Mouse (Mus musculus) layer of hippocampus, adult 2 months (tissue): Measurements from ENCODE around the gene Atp2b2. TPM values are rescaled to one million over a fixed set of nuclear protein-coding genes. Genes with fewer than 3 reads are reported as not detected.

Experiments used
- DNase-seq, 2 experiments: peaks; one replicate each; pipeline ENCODE4 v3.0.0; 2022; ENCODE audit warnings: low spot score in 2 of 2
- H3K27ac ChIP-seq: fragments of 200-600 bp; 2 replicates; pipeline ENCODE4 v1.8.1; 2022
- H3K4me3 ChIP-seq: fragments of 200-600 bp; 2 replicates; pipeline ENCODE4 v1.8.1; 2022; ENCODE audit warnings: mild to moderate bottlenecking
- CTCF ChIP-seq: fragments of 200-600 bp; conservative IDR thresholded peaks from 2 replicates; pipeline ENCODE4 v1.8.1; 2022; ENCODE audit warnings: antibody characterized with exemption, mild to moderate bottlenecking, moderate library complexity
- total RNA-seq, 2 experiments: library from RNA; stranded (reverse); gene quantifications; 2 replicates each; pipeline ENCODE4 v1.2.3; 2021

Atp2b2 gene
- total RNA-seq, 2 experiments from 2014 or later = 330 to 337 TPM

GRCm38 (mm10) chr6:113994176-113994575, 48.2 kb downstream of the Atp2b2 start:
- Histone ChIP-seq H3K27ac (no peak overlapping the region), H3K4me3 (no peak overlapping the region)
- DNase-seq = no peak
- TF ChIP-seq CTCF = no peak

GRCm38 (mm10) chr6:113992101-113992500, 50.3 kb downstream of the Atp2b2 start:
- peak overlapping the region; percentile 82 for H3K27ac ChIP-seq
- no peak for TF ChIP-seq CTCF
- H3K4me3 ChIP-seq = no peak overlapping the region
- DNase-seq = no peak

- DNase-seq = peak; percentile 85 to 90
- no peak for TF ChIP-seq CTCF
- H3K4me3 ChIP-seq = no peak overlapping the region
- H3K27ac ChIP-seq = peak overlapping the region; percentile 82
Observed at GRCm38 (mm10) chr6:113991482-113991881, 50.9 kb downstream of the Atp2b2 start.

- DNase-seq = no peak
- peak; percentile 68 for TF ChIP-seq CTCF
- Histone ChIP-seq H3K4me3 (no peak overlapping the region), H3K27ac (peak overlapping the region; percentile 82; the same call in 1 of the 2 replicates)
Observed at GRCm38 (mm10) chr6:113990044-113990443, 52.4 kb downstream of the Atp2b2 start.

GRCm38 (mm10) chr6:113988521-113988920, 53.9 kb downstream of the Atp2b2 start:
- Histone ChIP-seq H3K27ac (no peak overlapping the region), H3K4me3 (no peak overlapping the region)
- TF ChIP-seq CTCF = no peak
- no peak for DNase-seq

GRCm38 (mm10) chr6:113986671-113987070, 55.7 kb downstream of the Atp2b2 start:
- no peak for DNase-seq
- no peak for TF ChIP-seq CTCF
- Histone ChIP-seq H3K4me3 (no peak overlapping the region), H3K27ac (no peak overlapping the region)

GRCm38 (mm10) chr6:113978673-113979072, 63.7 kb downstream of the Atp2b2 start:
- DNase-seq = no peak
- no peak for TF ChIP-seq CTCF
- Histone ChIP-seq H3K27ac (no peak overlapping the region), H3K4me3 (no peak overlapping the region)

GRCm38 (mm10) chr6:113978091-113978650, 64.2 kb downstream of the Atp2b2 start:
- DNase-seq = no peak
- no peak overlapping the region for H3K27ac ChIP-seq
- no peak overlapping the region for H3K4me3 ChIP-seq
- no peak for TF ChIP-seq CTCF

GRCm38 (mm10) chr6:113970900-113971299, 71.5 kb downstream of the Atp2b2 start:
- no peak for DNase-seq
- Histone ChIP-seq H3K4me3 (no peak overlapping the region), H3K27ac (no peak overlapping the region)
- no peak for TF ChIP-seq CTCF

GRCm38 (mm10) chr6:113970464-113970863, 71.9 kb downstream of the Atp2b2 start:
- no peak for TF ChIP-seq CTCF
- peak overlapping the region; percentile 24 for H3K27ac ChIP-seq
- no peak overlapping the region for H3K4me3 ChIP-seq
- no peak for DNase-seq

- Histone ChIP-seq H3K4me3 (no peak overlapping the region), H3K27ac (peak overlapping the region; percentile 24)
- no peak for TF ChIP-seq CTCF
- no peak for DNase-seq
Observed at GRCm38 (mm10) chr6:113969751-113970150, 72.7 kb downstream of the Atp2b2 start.

GRCm38 (mm10) chr6:113962811-113963210, 79.6 kb downstream of the Atp2b2 start:
- no peak for TF ChIP-seq CTCF
- no peak for DNase-seq
- no peak overlapping the region for H3K27ac ChIP-seq

GRCm38 (mm10) chr6:113961658-113962057, 80.8 kb downstream of the Atp2b2 start:
- H3K27ac ChIP-seq = no peak overlapping the region
- DNase-seq = no peak
- H3K4me3 ChIP-seq = no peak overlapping the region
- TF ChIP-seq CTCF = no peak

More at GRCm38 (mm10) chr6:113962811-113963210, 79.6 kb downstream of the Atp2b2 start:
- no peak overlapping the region for H3K4me3 ChIP-seq

- TF ChIP-seq CTCF = no peak
- DNase-seq = no peak
- Histone ChIP-seq H3K27ac (peak overlapping the region; percentile 23; the same call in 1 of the 2 replicates), H3K4me3 (no peak overlapping the region)
Observed at GRCm38 (mm10) chr6:113959336-113959735, 83.1 kb downstream of the Atp2b2 start.
